Mouse (Mus musculus) MEL (cell line): ENCODE measurements around the gene Slc25a41. TPM values are rescaled to one million over a fixed set of nuclear protein-coding genes. Genes with fewer than 3 reads are reported as not detected.

Experiments
- DNase-seq: peaks from one replicate; pipeline ENCODE4 v3.0.0; 2011; ENCODE audit warnings: low read depth, low spot score
- H3K27ac ChIP-seq: 2 replicates; pipeline ENCODE4 v1.5.1; 2012; ENCODE audit warnings: low read depth, mild to moderate bottlenecking, control low read depth, low read length, moderate library complexity; ENCODE audit not compliant: control insufficient read depth
- H3K27me3 ChIP-seq, 2 experiments: fragments of 150-350 bp in 1 of 2; sonication (generic) in 1 of 2; 2 replicates each; pipeline ENCODE4 v1.6.1; 2012; ENCODE audit warnings: low read length in 2 of 2, mild to moderate bottlenecking in 2 of 2, improper control_type of control experiment in 1 of 2, moderate library complexity in 1 of 2; ENCODE audit not compliant: insufficient read depth in 2 of 2, control insufficient read depth in 1 of 2
- H3K36me3 ChIP-seq, 2 experiments: 2 replicates each; pipeline ENCODE4 v1.6.1; 2012 to 2014; ENCODE audit warnings: low read length in 2 of 2, improper control_type of control experiment in 1 of 2, inconsistent platforms in 1 of 2, mild to moderate bottlenecking in 1 of 2; ENCODE audit not compliant: insufficient read depth in 2 of 2, control insufficient read depth in 1 of 2
- H3K4me1 ChIP-seq, 2 experiments: fragments of 150-350 bp in 1 of 2; sonication (generic) in 1 of 2; 2 replicates each; pipeline ENCODE4 v1.6.1; 2012; ENCODE audit warnings: low read length in 2 of 2, improper control_type of control experiment in 1 of 2, mild to moderate bottlenecking in 1 of 2; ENCODE audit not compliant: insufficient read depth in 2 of 2, control insufficient read depth in 1 of 2
- H3K4me3 ChIP-seq, 2 experiments: fragments of 150-350 bp in 1 of 2; sonication (generic) in 1 of 2; 2 replicates each; pipeline ENCODE4 v1.5.1; 2012; ENCODE audit warnings: low read depth in 2 of 2, low read length in 2 of 2, mild to moderate bottlenecking in 2 of 2, moderate library complexity in 2 of 2, control low read depth in 1 of 2, improper control_type of control experiment in 1 of 2; ENCODE audit not compliant: control insufficient read depth in 1 of 2, insufficient read depth in 1 of 2
- H3K79me2 ChIP-seq: 2 replicates; pipeline ENCODE4 v1.6.1; 2012; ENCODE audit warnings: mild to moderate bottlenecking, low read length, moderate library complexity; ENCODE audit not compliant: control insufficient read depth, poor library complexity, insufficient read depth
- H3K9ac ChIP-seq: 2 replicates; pipeline ENCODE4 v1.6.1; 2012; ENCODE audit warnings: low read depth, mild to moderate bottlenecking, control low read depth, low read length, moderate library complexity; ENCODE audit not compliant: control insufficient read depth, poor library complexity, severe bottlenecking
- H3K9me3 ChIP-seq: fragments of 150-350 bp; sonication (generic); replicated peaks from 2 replicates; pipeline ENCODE4 v1.6.1; 2012; ENCODE audit warnings: mild to moderate bottlenecking, low read length, improper control_type of control experiment, moderate library complexity; ENCODE audit not compliant: insufficient read depth
- BHLHE40 ChIP-seq: IDR thresholded peaks from 2 replicates; pipeline ENCODE4 v1.6.1; 2012; ENCODE audit warnings: low read depth, mild to moderate bottlenecking, inconsistent platforms, low read length, improper control_type of control experiment, borderline replicate concordance
- CHD2 ChIP-seq: IDR thresholded peaks from 2 replicates; pipeline ENCODE4 v1.6.1; 2011; ENCODE audit warnings: low read length, improper control_type of control experiment
- ELF1 ChIP-seq: IDR thresholded peaks from 2 replicates; pipeline ENCODE4 v1.6.1; 2014; ENCODE audit warnings: low read depth, mild to moderate bottlenecking, inconsistent platforms, low read length, improper control_type of control experiment, moderate library complexity
- ETS1 ChIP-seq: IDR thresholded peaks from 2 replicates; pipeline ENCODE4 v1.6.1; 2012; ENCODE audit warnings: low read depth, mild to moderate bottlenecking, inconsistent platforms, low read length, improper control_type of control experiment, moderate library complexity
- GATA1 ChIP-seq: IDR thresholded peaks from 2 replicates; pipeline ENCODE4 v1.6.1; 2011; ENCODE audit warnings: low read depth, low read length, improper control_type of control experiment
- HCFC1 ChIP-seq: IDR thresholded peaks from 2 replicates; pipeline ENCODE4 v1.6.1; 2012; ENCODE audit warnings: low read depth, mild to moderate bottlenecking, inconsistent platforms, low read length, improper control_type of control experiment, moderate library complexity
- MAFK ChIP-seq: IDR thresholded peaks from 2 replicates; pipeline ENCODE4 v1.6.1; 2011; ENCODE audit warnings: low read depth, mild to moderate bottlenecking, low read length, improper control_type of control experiment, borderline replicate concordance
- MAX ChIP-seq: IDR thresholded peaks from 2 replicates; pipeline ENCODE4 v1.6.1; 2011; ENCODE audit warnings: low read length, improper control_type of control experiment
- MAZ ChIP-seq: IDR thresholded peaks from 2 replicates; pipeline ENCODE4 v1.6.1; 2012; ENCODE audit warnings: low read depth, mild to moderate bottlenecking, inconsistent platforms, low read length, improper control_type of control experiment
- MEF2A ChIP-seq: IDR thresholded peaks from 2 replicates; pipeline ENCODE4 v1.6.1; 2014; ENCODE audit warnings: low read depth, mild to moderate bottlenecking, inconsistent platforms, low read length, improper control_type of control experiment; ENCODE audit not compliant: poor library complexity, insufficient replicate concordance, severe bottlenecking; ENCODE audit errors: extremely low read depth
- MXI1 ChIP-seq: IDR thresholded peaks from 2 replicates; pipeline ENCODE4 v1.6.1; 2011; ENCODE audit warnings: mild to moderate bottlenecking, low read depth, low read length, improper control_type of control experiment
- MYC ChIP-seq: IDR thresholded peaks from 2 replicates; pipeline ENCODE4 v1.6.1; 2011; ENCODE audit warnings: low read depth, mild to moderate bottlenecking, low read length, improper control_type of control experiment, moderate library complexity
- NELFE ChIP-seq: IDR thresholded peaks from 2 replicates; pipeline ENCODE4 v1.6.1; 2011; ENCODE audit warnings: low read depth, low read length, improper control_type of control experiment
- POLR2AphosphoS2 ChIP-seq: IDR thresholded peaks from 2 replicates; pipeline ENCODE4 v1.6.1; 2011; ENCODE audit warnings: low read length, improper control_type of control experiment
- POLR2AphosphoS5 ChIP-seq: IDR thresholded peaks from 2 replicates; pipeline ENCODE4 v1.6.1; 2012; ENCODE audit warnings: low read depth, borderline replicate concordance, mild to moderate bottlenecking, inconsistent platforms, low read length, moderate library complexity, mixed read lengths
- RCOR1 ChIP-seq: IDR thresholded peaks from 2 replicates; pipeline ENCODE4 v1.6.1; 2012; ENCODE audit warnings: low read depth, mild to moderate bottlenecking, inconsistent platforms, low read length, improper control_type of control experiment
- SIN3A ChIP-seq: IDR thresholded peaks from 2 replicates; pipeline ENCODE4 v1.6.1; 2012; ENCODE audit warnings: low read length, improper control_type of control experiment, inconsistent platforms
- TAL1 ChIP-seq: IDR thresholded peaks from 2 replicates; pipeline ENCODE4 v1.6.1; 2012; ENCODE audit warnings: mild to moderate bottlenecking, inconsistent platforms, low read length, moderate library complexity, mixed read lengths
- TBP ChIP-seq: IDR thresholded peaks from 2 replicates; pipeline ENCODE4 v1.8.0; 2011; ENCODE audit warnings: low read depth, low read length, improper control_type of control experiment
- TCF12 ChIP-seq: IDR thresholded peaks from 2 replicates; pipeline ENCODE4 v1.6.1; 2014; ENCODE audit warnings: low read depth, mild to moderate bottlenecking, inconsistent platforms, low read length, improper control_type of control experiment, moderate library complexity
- USF2 ChIP-seq, 2 experiments: IDR thresholded peaks; 2 replicates each; pipeline ENCODE4 v1.6.1; 2011 to 2012; ENCODE audit warnings: improper control_type of control experiment in 2 of 2, low read length in 2 of 2, borderline replicate concordance in 1 of 2, inconsistent platforms in 1 of 2, low read depth in 1 of 2, mild to moderate bottlenecking in 1 of 2; ENCODE audit not compliant: insufficient read depth in 1 of 2
- ZMIZ1 ChIP-seq: IDR thresholded peaks from 2 replicates; pipeline ENCODE4 v1.6.1; 2012; ENCODE audit warnings: low read depth, mild to moderate bottlenecking, inconsistent platforms, low read length, improper control_type of control experiment, moderate library complexity
- ZNF384 ChIP-seq: IDR thresholded peaks from 2 replicates; pipeline ENCODE4 v1.6.1; 2012; ENCODE audit warnings: low read depth, mild to moderate bottlenecking, inconsistent platforms, low read length, improper control_type of control experiment
- polyA plus RNA-seq, 2 experiments: library from polyadenylated mRNA; stranded (reverse) in 1 of 2; unstranded in 1 of 2; fragments of >175 nt in 1 of 2; fragments of >200 nt in 1 of 2; gene quantifications; 2 replicates each; pipeline versions ENCODE4 v1.2.1 to v1.2.4; 2012; ENCODE audit warnings: low replicate concordance in 2 of 2, low read depth in 1 of 2; ENCODE audit not compliant: insufficient read length in 2 of 2, insufficient read depth in 1 of 2, missing spikeins in 1 of 2
- total RNA-seq: library from RNA; depleted of rRNA; stranded (reverse); fragments of 300-350 nt; gene quantifications from 2 replicates; pipeline ENCODE4 v1.2.3, GENCODE M21; 2012

Gene Slc25a41
- total and polyA plus RNA-seq, 3 experiments = 0.08 to 0.15 TPM; not detected in 1

DNA sequence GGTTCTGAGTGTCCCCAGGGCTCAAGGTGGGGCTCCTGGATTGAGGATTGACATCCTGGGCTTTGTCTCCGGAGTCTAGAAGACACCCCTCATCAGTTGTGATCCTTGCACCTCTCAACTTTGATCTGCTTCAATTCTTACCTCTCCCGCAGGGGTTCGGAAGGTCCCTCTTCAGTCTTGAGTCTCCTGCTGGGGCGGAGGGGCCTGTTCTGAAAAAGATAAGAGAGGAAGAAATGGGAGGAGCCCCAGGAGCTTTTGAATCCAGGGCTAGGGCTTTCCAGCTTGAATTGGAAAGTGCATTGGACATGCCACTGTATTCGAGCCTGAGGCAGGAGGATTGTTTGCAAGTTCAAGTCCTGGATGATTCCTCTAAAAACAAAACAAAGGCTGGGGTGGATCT is 25.5 kb upstream of the Slc25a41 start:
- Histone ChIP-seq H3K4me3 (no peak overlapping the region), H3K9ac (peak overlapping the region; percentile 26), H3K9me3 (no peaks in the 10 kb centered on the region), H3K79me2 (no peaks in the 10 kb centered on the region), H3K4me1 (peaks cover 0 to 7% of the 10 kb centered on the region in 2 experiments; a peak in 2 of 4 replicates), H3K36me3 (peaks cover 0 to 8% of the 10 kb centered on the region in 2 experiments; a peak in 2 of 4 replicates), H3K27ac (peak overlapping the region; percentile 12; the same call in 1 of the 2 replicates), H3K27me3 (no peaks in the 10 kb centered on the region)
- TF ChIP-seq RCOR1 = no peak; the same call in 1 of the 2 replicates
- TF ChIP-seq CHD2 = no peak
- TF ChIP-seq USF2 (IDR thresholded peaks at IDR 0.05; ENCODE audit: borderline replicate concordance in 1 of 2, insufficient read depth in 1 of 2, low read depth in 1 of 2, low read length in 2 of 2) = no peak
- no peak for TF ChIP-seq ETS1
- TF ChIP-seq POLR2AphosphoS5 = no peak
- no peak for TF ChIP-seq MEF2A
- no peak for TF ChIP-seq NELFE
- TF ChIP-seq MAX = no peak
- TF ChIP-seq ZNF384 = no peak
- no peak for TF ChIP-seq SIN3A
- no peak for TF ChIP-seq ZMIZ1
- TF ChIP-seq BHLHE40 = no peak
- peak; percentile 72 for TF ChIP-seq TAL1
- TF ChIP-seq MYC = no peak
- no peak for TF ChIP-seq TBP
- TF ChIP-seq MAFK = no peak
- TF ChIP-seq TCF12 = peak; percentile 29; the same call in 1 of the 2 replicates
- peak; percentile 45 for TF ChIP-seq GATA1
- no peak for TF ChIP-seq HCFC1
- TF ChIP-seq MXI1 = no peak
- DNase-seq = peak; percentile 66

DNA sequence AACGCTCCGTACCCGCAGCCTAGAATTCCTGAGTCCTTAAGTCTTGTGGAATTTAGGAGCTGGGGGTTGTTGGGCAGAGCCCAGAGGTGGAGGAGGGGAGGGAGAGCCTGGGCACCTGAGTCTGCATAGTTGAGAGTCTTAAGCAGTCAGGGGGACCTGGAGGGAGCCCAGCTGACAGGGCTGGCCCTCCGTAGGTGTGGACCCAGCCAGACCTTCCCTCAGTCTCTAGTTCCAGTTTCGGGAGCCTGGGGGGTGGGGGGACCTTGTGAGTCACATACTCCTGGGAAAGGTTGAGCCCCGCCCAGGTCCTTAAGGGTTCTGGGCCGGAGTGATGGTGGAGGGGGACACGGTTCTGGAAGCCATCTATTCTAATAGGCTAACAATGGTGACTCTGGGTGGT is 21.6 kb upstream of the Slc25a41 start:
- no peak for TF ChIP-seq SIN3A
- no peak for TF ChIP-seq HCFC1
- TF ChIP-seq ZMIZ1 = no peak
- TF ChIP-seq MAZ = no peak
- no peak for TF ChIP-seq ELF1
- no peak for TF ChIP-seq POLR2AphosphoS2
- no peak for TF ChIP-seq TBP
- Histone ChIP-seq H3K4me3 (no peak overlapping the region), H3K27me3 (no peaks in the 10 kb centered on the region), H3K79me2 (peaks cover 6% of the 10 kb centered on the region), H3K36me3 (peaks cover 0 to 16% of the 10 kb centered on the region in 2 experiments; a peak in 2 of 4 replicates), H3K9ac (no peak overlapping the region), H3K4me1 (peaks cover 2 to 23% of the 10 kb centered on the region in 2 experiments; a peak in 3 of 4 replicates), H3K27ac (no peak overlapping the region), H3K9me3 (no peaks in the 10 kb centered on the region)
- DNase-seq = no peak
